In genomic region chr8:124720938-124721861, GRCm38 (mm10) we compare ENCODE assay signal across 8 mouse cellular contexts. TPM values are rescaled to one million over a fixed set of nuclear protein-coding genes. Genes with fewer than 3 reads are reported as not detected.
A peak's percentile ranks its signal among the peaks of the same experiment; 100 is the strongest.
DNase-seq lines count a peak whose midpoint lies in the region; ATAC-seq lines count a peak whose summit lies in the region.

No protein-coding gene starts in this region.

- peaks cover 21% of the 10 kb centered on the region for H3K4me1 ChIP-seq in heart, embryonic 15.5 days (replicated peaks)
- peaks cover 22% of the 10 kb centered on the region for H3K4me1 ChIP-seq in hindbrain, embryonic 14.5 days (replicated peaks; ENCODE audit: control insufficient read depth, insufficient read depth, low read length)
- H3K4me1 ChIP-seq in midbrain, embryonic 12.5 days, result peaks cover 25% of the 10 kb centered on the region

- H3K9ac ChIP-seq in heart, embryonic 15.5 days, result peak overlapping the region; percentile 93
- H3K9ac ChIP-seq in hindbrain, embryonic 14.5 days, result peak overlapping the region; percentile 89
- H3K9ac ChIP-seq in midbrain, embryonic 12.5 days (replicated peaks), result peak overlapping the region; percentile 98

- whole genome bisulfite sequencing in heart, embryonic 15.5 days, result 2% methylated on average over 31 of the region's 31 CpGs
- 3% methylated on average over 31 of the region's 31 CpGs for WGBS in hindbrain, embryonic 14.5 days
- WGBS in midbrain, embryonic 12.5 days, result 3% methylated on average over 31 of the region's 31 CpGs

- H3K27ac ChIP-seq in heart, embryonic 15.5 days, result peak overlapping the region; percentile 60
- peak overlapping the region; percentile 66; the same call in 1 of the 2 replicates for H3K27ac ChIP-seq in hindbrain, embryonic 14.5 days
- H3K27ac ChIP-seq in midbrain, embryonic 12.5 days (replicated peaks), result peak overlapping the region; percentile 68

- H3K27me3 ChIP-seq in heart, embryonic 15.5 days, result no peaks in the 10 kb centered on the region
- H3K27me3 ChIP-seq in hindbrain, embryonic 14.5 days (ENCODE audit: control insufficient read depth, insufficient read depth, low read length), result no peaks in the 10 kb centered on the region
- no peaks in the 10 kb centered on the region for H3K27me3 ChIP-seq in midbrain, embryonic 12.5 days

- H3K36me3 ChIP-seq in heart, embryonic 15.5 days, result peaks cover 4% of the 10 kb centered on the region
- peaks cover 8% of the 10 kb centered on the region; the same call in 1 of the 2 replicates for H3K36me3 ChIP-seq in hindbrain, embryonic 14.5 days (replicated peaks; ENCODE audit: control insufficient read depth, insufficient read depth)
- peaks cover 10% of the 10 kb centered on the region for H3K36me3 ChIP-seq in midbrain, embryonic 12.5 days

- no peak for DNase-seq in heart, adult 11 months
- DNase-seq in brain, adult 2 months (ENCODE audit: low read depth, low spot score), result peak; percentile 30
- no peak for DNase-seq in hindbrain, embryonic 14.5 days (ENCODE audit: low spot score)
- no peak for DNase-seq in adrenal gland, adult 2 months
- no peak for DNase-seq in adrenal gland, adult 8-10 months

- H3K9me3 ChIP-seq in heart, embryonic 15.5 days (replicated peaks), result no peaks in the 10 kb centered on the region
- H3K9me3 ChIP-seq in hindbrain, embryonic 14.5 days (ENCODE audit: control insufficient read depth, low read length), result no peaks in the 10 kb centered on the region
- H3K9me3 ChIP-seq in midbrain, embryonic 12.5 days, result no peaks in the 10 kb centered on the region

- H3K4me3 ChIP-seq in heart, embryonic 15.5 days, result peak overlapping the region; percentile 99
- H3K4me3 ChIP-seq in hindbrain, embryonic 14.5 days (replicated peaks; ENCODE audit: low read length), result peak overlapping the region; percentile 91
- H3K4me3 ChIP-seq in midbrain, embryonic 12.5 days, result peak overlapping the region; percentile 98

- peak; percentile 21; the same call in 1 of the 2 replicates for ATAC-seq in heart, embryonic 15.5 days (replicated peaks; ENCODE audit: insufficient number of reproducible peaks, insufficient read depth, low FRiP score, low read depth)
- peak; percentile 1 for ATAC-seq in CD4-positive, CD25-positive, alpha-beta regulatory T cell, adult 4 months
- peak; percentile 67 for ATAC-seq in hindbrain, embryonic 14.5 days (ENCODE audit: low FRiP score)
- no peak; the same call in 1 of the 2 replicates for ATAC-seq in midbrain, embryonic 12.5 days (ENCODE audit: low FRiP score, low read depth)

- peak overlapping the region; percentile 92 for H3K4me2 ChIP-seq in heart, embryonic 15.5 days
- peak overlapping the region; percentile 68 for H3K4me2 ChIP-seq in hindbrain, embryonic 14.5 days (replicated peaks)
- peak overlapping the region; percentile 93 for H3K4me2 ChIP-seq in midbrain, embryonic 12.5 days (replicated peaks)

RNA-seq across cellular contexts. Expression of gene Ttc13, which starts 0.6 kb away (rescaled TPM):
- polyA plus RNA-seq in heart, embryonic 15.5 days (2015; fragmentation: Nextera tagmentation; extraction: Ambion mirVana), result 24.3 and 29.7 TPM in 2 replicates
- 10 to 100 TPM; 32.1 to 32.6 TPM for polyA plus RNA-seq in CD4-positive, CD25-positive, alpha-beta regulatory T cell, adult 4 months (2017; shearing (Covaris generic))
- polyA plus RNA-seq in hindbrain, embryonic 14.5 days (2014; fragmentation: Nextera tagmentation; extraction: Ambion mirVana), result 71.1 and 74.3 TPM in 2 replicates
- 66.6 and 67.8 TPM in 2 replicates for polyA plus RNA-seq in midbrain, embryonic 12.5 days (2016; fragmentation: Nextera tagmentation; extraction: Ambion mirVana)
- 10 to 100 TPM; 36.4 to 43.3 TPM for total RNA-seq in adrenal gland, adult 2 months (2021)
- polyA plus RNA-seq in adrenal gland, adult 2 months (2012; rRNA removed), result 14.6 and 16.6 TPM in 2 replicates
- total RNA-seq in adrenal gland, adult 8-10 months (2022), result 10 to 100 TPM; 39.3 to 45.5 (median 42.7) TPM

RNA-seq across cellular contexts. Expression of gene Arv1, which starts 0.7 kb away (rescaled TPM):
- polyA plus RNA-seq in heart, embryonic 15.5 days (2015; fragmentation: Nextera tagmentation; extraction: Ambion mirVana), result 12.6 and 17.9 TPM in 2 replicates
- 10 to 100 TPM; 13.1 to 18.7 TPM for polyA plus RNA-seq in CD4-positive, CD25-positive, alpha-beta regulatory T cell, adult 4 months (2017; shearing (Covaris generic))
- 32.0 and 32.7 TPM in 2 replicates for polyA plus RNA-seq in hindbrain, embryonic 14.5 days (2014; fragmentation: Nextera tagmentation; extraction: Ambion mirVana)
- polyA plus RNA-seq in midbrain, embryonic 12.5 days (2016; fragmentation: Nextera tagmentation; extraction: Ambion mirVana), result 36.2 and 38.3 TPM in 2 replicates
- 10 to 100 TPM in 1 of 2 experiments, 1 to 10 TPM in 1; 9.2 to 10.7 TPM for total RNA-seq in adrenal gland, adult 2 months (2021)
- polyA plus RNA-seq in adrenal gland, adult 2 months (2012; rRNA removed), result 12.8 and 13.9 TPM in 2 replicates
- 10 to 100 TPM in 3 of 4 experiments, 1 to 10 TPM in 1; 6.4 to 15.9 (median 13.3) TPM for total RNA-seq in adrenal gland, adult 8-10 months (2022)

RNA-seq across cellular contexts. Expression of gene Fam89a, which starts 30.4 kb away (rescaled TPM):
- 1.2 and 1.9 TPM in 2 replicates for polyA plus RNA-seq in heart, embryonic 15.5 days (2015; fragmentation: Nextera tagmentation; extraction: Ambion mirVana)
- under 1 TPM; 0.73 to 0.80 TPM for polyA plus RNA-seq in CD4-positive, CD25-positive, alpha-beta regulatory T cell, adult 4 months (2017; shearing (Covaris generic))
- 1.0 and 1.2 TPM in 2 replicates for polyA plus RNA-seq in hindbrain, embryonic 14.5 days (2014; fragmentation: Nextera tagmentation; extraction: Ambion mirVana)
- 0.63 and 1.1 TPM in 2 replicates for polyA plus RNA-seq in midbrain, embryonic 12.5 days (2016; fragmentation: Nextera tagmentation; extraction: Ambion mirVana)
- total RNA-seq in adrenal gland, adult 2 months (2021), result under 1 TPM; 0.28 to 0.43 TPM
- 1.0 and 1.6 TPM in 2 replicates for polyA plus RNA-seq in adrenal gland, adult 2 months (2012; rRNA removed)
- under 1 TPM in 3 of 4 experiments, not detected in 1; 0.42 to 0.73 (median 0.49) TPM for total RNA-seq in adrenal gland, adult 8-10 months (2022)

RNA-seq across cellular contexts. Expression of gene 2310022B05Rik, which starts 58.0 kb away (rescaled TPM):
- 40.9 and 49.2 TPM in 2 replicates for polyA plus RNA-seq in heart, embryonic 15.5 days (2015; fragmentation: Nextera tagmentation; extraction: Ambion mirVana)
- polyA plus RNA-seq in CD4-positive, CD25-positive, alpha-beta regulatory T cell, adult 4 months (2017; shearing (Covaris generic)), result under 1 TPM; 0.70 to 0.94 TPM
- 26.6 and 27.3 TPM in 2 replicates for polyA plus RNA-seq in hindbrain, embryonic 14.5 days (2014; fragmentation: Nextera tagmentation; extraction: Ambion mirVana)
- 22.3 and 23.5 TPM in 2 replicates for polyA plus RNA-seq in midbrain, embryonic 12.5 days (2016; fragmentation: Nextera tagmentation; extraction: Ambion mirVana)
- 10 to 100 TPM; 34.1 to 56.7 TPM for total RNA-seq in adrenal gland, adult 2 months (2021)
- polyA plus RNA-seq in adrenal gland, adult 2 months (2012; rRNA removed), result 37.6 and 49.4 TPM in 2 replicates
- 10 to 100 TPM; 39.9 to 50.2 (median 45.4) TPM for total RNA-seq in adrenal gland, adult 8-10 months (2022)
